Mouse (Mus musculus): ENCODE measurements around the gene Rnf114. TPM values are rescaled to one million over a fixed set of nuclear protein-coding genes. Genes with fewer than 3 reads are reported as not detected.
A peak's percentile ranks its signal among the peaks of the same experiment; 100 is the strongest.

Rnf114 gene
- polyA plus RNA-seq, 1 experiment from 2014 or later, result 114 TPM

- H3K27me3 ChIP-seq (ENCODE audit: control insufficient read depth, insufficient read depth, low read length), result peaks cover 8% of the 10 kb centered on the region
- H3K27ac ChIP-seq (replicated peaks; ENCODE audit: low read depth, low read length), result no peak overlapping the region
- no peak overlapping the region for H3K9ac ChIP-seq (ENCODE audit: low read length)
- DNase-seq (ENCODE audit: low spot score) (no peak), ATAC-seq (ENCODE audit: insufficient number of reproducible peaks, low FRiP score, low TSS enrichment, low read depth) (no peak)
- no peak overlapping the region for H3K4me2 ChIP-seq (ENCODE audit: low read depth, severe bottlenecking)
- 0 out of 2 replicates have a peak, but pooled peaks cover 2% of the 10 kb centered on the region for H3K36me3 ChIP-seq (ENCODE audit: control insufficient read depth, insufficient read depth, low read length)
- peaks cover 26% of the 10 kb centered on the region for H3K4me1 ChIP-seq (ENCODE audit: control insufficient read depth, insufficient read depth, low read length)
- 31% methylated on average over 10 of the region's 10 CpGs for WGBS
- no peak overlapping the region for H3K4me3 ChIP-seq (ENCODE audit: low read depth, low read length)
- H3K9me3 ChIP-seq (ENCODE audit: control insufficient read depth, low read length), result no peaks in the 10 kb centered on the region
These were observed 44.0 kb downstream of the Rnf114 start for GRCm38 (mm10) chr2:167536320-167536945.

DNA sequence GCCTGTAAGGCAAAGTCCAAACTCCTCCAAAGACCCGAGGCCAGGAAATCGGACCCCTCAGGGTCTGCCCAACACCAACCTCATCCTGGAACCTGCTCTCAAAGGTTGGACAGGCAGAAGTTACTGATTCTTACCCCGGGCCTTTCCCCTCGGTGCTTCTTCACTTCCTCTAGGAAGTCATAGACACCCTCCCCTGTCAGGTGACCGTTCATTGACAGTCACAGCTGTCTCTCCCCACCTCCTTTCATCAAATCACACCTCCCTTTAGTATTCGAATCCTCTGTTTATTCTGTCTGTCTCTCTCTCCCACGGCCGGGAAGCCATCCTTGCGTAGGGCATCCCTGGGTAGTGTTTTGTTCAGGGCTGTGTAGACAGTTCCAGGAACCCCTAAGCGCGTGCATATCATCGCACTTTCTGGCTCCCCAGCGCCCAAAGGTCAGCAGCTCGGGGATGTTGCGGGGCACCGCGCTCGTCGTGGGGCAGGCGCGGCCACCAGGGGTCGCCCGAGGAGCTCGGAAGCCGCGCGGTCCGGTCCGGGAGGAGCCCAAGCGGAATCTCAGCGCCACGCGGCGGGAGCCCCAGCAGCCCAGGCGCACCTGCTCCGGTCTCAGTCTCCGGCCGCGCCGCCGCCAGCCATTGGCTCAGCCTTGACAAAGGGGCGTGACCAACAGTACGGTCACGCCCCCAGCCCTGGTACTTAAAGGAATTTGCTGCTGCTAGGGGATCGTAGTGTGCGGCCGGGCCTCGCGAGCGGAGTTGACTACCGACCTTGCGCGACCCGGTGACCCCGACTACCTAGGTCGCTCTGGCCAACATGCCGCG, 45.2 kb downstream of the Rnf114 start, which contains the start of gene Snai1:
Snai1 (plus strand) TSS at position 720 of the 822 bp plus-strand sequence.
- H3K9me3 ChIP-seq (ENCODE audit: control insufficient read depth, low read length), result no peaks in the 10 kb centered on the region
- peaks cover 6% of the 10 kb centered on the region for H3K36me3 ChIP-seq (ENCODE audit: control insufficient read depth, insufficient read depth, low read length)
- under 1% methylated on average over 58 of the region's 58 CpGs for WGBS
- peaks cover 8% of the 10 kb centered on the region for H3K27me3 ChIP-seq (ENCODE audit: control insufficient read depth, insufficient read depth, low read length)
- peak within 1 kb of the TSS; percentile 76 for H3K9ac ChIP-seq (ENCODE audit: low read length)
- H3K4me3 ChIP-seq (ENCODE audit: low read depth, low read length), result peak within 1 kb of the TSS; percentile 93
- peaks cover 39% of the 10 kb centered on the region for H3K4me1 ChIP-seq (ENCODE audit: control insufficient read depth, insufficient read depth, low read length)
- DNase-seq (ENCODE audit: low spot score) (peak; percentile 98), ATAC-seq (ENCODE audit: insufficient number of reproducible peaks, low FRiP score, low TSS enrichment, low read depth) (peak; percentile 89)
- H3K27ac ChIP-seq (replicated peaks; ENCODE audit: low read depth, low read length), result peak within 1 kb of the TSS; percentile 73
- peak within 1 kb of the TSS; percentile 94 for H3K4me2 ChIP-seq (ENCODE audit: low read depth, severe bottlenecking)

GRCm38 (mm10) chr2:167538671-167539306, 46.3 kb downstream of the Rnf114 start:
- Histone ChIP-seq H3K9ac (ENCODE audit: low read length) (peak overlapping the region; percentile 76), H3K27ac (replicated peaks; ENCODE audit: low read depth, low read length) (peak overlapping the region; percentile 73), H3K36me3 (ENCODE audit: control insufficient read depth, insufficient read depth, low read length) (peaks cover 9% of the 10 kb centered on the region), H3K4me2 (ENCODE audit: low read depth, severe bottlenecking) (peak overlapping the region; percentile 94), H3K4me1 (ENCODE audit: control insufficient read depth, insufficient read depth, low read length) (peaks cover 50% of the 10 kb centered on the region), H3K27me3 (ENCODE audit: control insufficient read depth, insufficient read depth, low read length) (peaks cover 8% of the 10 kb centered on the region), H3K4me3 (ENCODE audit: low read depth, low read length) (peak overlapping the region; percentile 93), H3K9me3 (ENCODE audit: control insufficient read depth, low read length) (no peaks in the 10 kb centered on the region)
- DNase-seq (ENCODE audit: low spot score), result peak; percentile 61
- WGBS, result 9% methylated on average over 33 of the region's 34 CpGs
- no peak for ATAC-seq (ENCODE audit: insufficient number of reproducible peaks, low FRiP score, low TSS enrichment, low read depth)

GRCm38 (mm10) chr2:167539536-167540476, 47.4 kb downstream of the Rnf114 start:
- H3K27ac ChIP-seq (replicated peaks; ENCODE audit: low read depth, low read length), result peak overlapping the region; percentile 90
- H3K4me3 ChIP-seq (ENCODE audit: low read depth, low read length), result peak overlapping the region; percentile 93
- peak overlapping the region; percentile 94 for H3K4me2 ChIP-seq (ENCODE audit: low read depth, severe bottlenecking)
- no peak for ATAC-seq (ENCODE audit: insufficient number of reproducible peaks, low FRiP score, low TSS enrichment, low read depth)
- peaks cover 9% of the 10 kb centered on the region for H3K36me3 ChIP-seq (ENCODE audit: control insufficient read depth, insufficient read depth, low read length)
- peaks cover 57% of the 10 kb centered on the region for H3K4me1 ChIP-seq (ENCODE audit: control insufficient read depth, insufficient read depth, low read length)
- 3% methylated on average over 14 of the region's 14 CpGs for WGBS
- no peaks in the 10 kb centered on the region for H3K9me3 ChIP-seq (ENCODE audit: control insufficient read depth, low read length)
- peaks cover 8% of the 10 kb centered on the region for H3K27me3 ChIP-seq (ENCODE audit: control insufficient read depth, insufficient read depth, low read length)
- peak overlapping the region; percentile 76 for H3K9ac ChIP-seq (ENCODE audit: low read length)
- peak; percentile 57 for DNase-seq (ENCODE audit: low spot score)

DNA sequence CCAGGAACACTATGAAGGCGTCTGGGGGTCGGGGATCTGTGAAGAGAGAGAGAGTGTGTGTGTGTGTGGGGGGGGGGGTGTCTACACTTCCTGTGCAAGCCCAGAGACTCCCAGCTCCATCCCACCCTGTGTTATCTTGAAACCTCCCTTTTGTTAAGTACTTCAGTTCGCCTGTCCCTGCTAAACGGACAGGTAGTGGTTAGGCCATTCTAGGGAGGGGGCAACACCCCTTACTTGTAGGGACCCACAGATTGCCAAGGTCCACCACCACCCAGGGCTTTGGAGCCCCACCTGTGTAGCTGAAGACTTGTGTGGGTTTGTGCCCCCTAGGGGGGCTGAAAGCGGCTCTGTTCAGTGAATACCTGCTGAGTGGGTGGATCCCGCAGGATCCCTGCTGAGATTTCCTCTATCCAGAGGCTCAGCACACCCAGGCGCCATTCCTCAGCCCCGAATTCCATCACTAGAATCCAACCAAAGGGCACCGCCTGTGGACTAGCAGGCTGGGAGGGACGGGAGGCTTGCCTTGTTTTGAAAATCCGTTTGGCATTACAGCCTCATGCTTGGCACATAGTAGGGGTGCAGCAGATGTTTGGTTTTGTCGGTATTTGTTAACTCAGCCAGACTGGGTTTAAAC, 48.1 kb downstream of the Rnf114 start:
- Histone ChIP-seq H3K27me3 (ENCODE audit: control insufficient read depth, insufficient read depth, low read length) (peaks cover 8% of the 10 kb centered on the region), H3K9ac (ENCODE audit: low read length) (peak overlapping the region; percentile 76), H3K36me3 (ENCODE audit: control insufficient read depth, insufficient read depth, low read length) (peaks cover 9% of the 10 kb centered on the region), H3K9me3 (ENCODE audit: control insufficient read depth, low read length) (no peaks in the 10 kb centered on the region), H3K27ac (replicated peaks; ENCODE audit: low read depth, low read length) (peak overlapping the region; percentile 90), H3K4me1 (ENCODE audit: control insufficient read depth, insufficient read depth, low read length) (peaks cover 57% of the 10 kb centered on the region), H3K4me2 (ENCODE audit: low read depth, severe bottlenecking) (peak overlapping the region; percentile 94), H3K4me3 (ENCODE audit: low read depth, low read length) (peak overlapping the region; percentile 93)
- ATAC-seq (ENCODE audit: insufficient number of reproducible peaks, low FRiP score, low TSS enrichment, low read depth) (no peak), DNase-seq (ENCODE audit: low spot score) (peak; percentile 51)
- 4% methylated on average over 12 of the region's 12 CpGs for WGBS

DNA sequence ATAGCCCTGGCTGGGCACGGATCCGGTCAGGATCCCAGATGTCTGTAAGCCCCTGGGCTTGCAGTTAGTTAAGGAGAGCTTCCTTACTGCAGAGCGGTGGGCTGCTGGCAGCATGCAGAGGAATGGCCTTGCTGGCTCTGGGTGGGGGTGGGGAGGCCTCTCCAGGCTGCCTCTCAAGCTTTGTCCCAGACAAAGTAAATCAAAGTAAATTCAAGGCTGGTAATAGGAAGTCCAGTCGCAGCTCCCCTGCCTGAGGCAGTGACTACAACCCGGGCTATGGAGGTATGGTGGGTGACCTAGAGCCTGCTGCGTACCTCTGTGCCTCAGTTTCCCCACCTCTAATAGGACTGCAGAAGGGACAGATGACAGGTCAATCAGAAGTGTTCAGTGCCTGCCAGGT, 48.9 kb downstream of the Rnf114 start:
- no peaks in the 10 kb centered on the region for H3K9me3 ChIP-seq (ENCODE audit: control insufficient read depth, low read length)
- peaks cover 9% of the 10 kb centered on the region for H3K36me3 ChIP-seq (ENCODE audit: control insufficient read depth, insufficient read depth, low read length)
- 3% methylated on average over 6 of the region's 6 CpGs for WGBS
- peaks cover 58% of the 10 kb centered on the region for H3K4me1 ChIP-seq (ENCODE audit: control insufficient read depth, insufficient read depth, low read length)
- H3K27me3 ChIP-seq (ENCODE audit: control insufficient read depth, insufficient read depth, low read length), result peaks cover 8% of the 10 kb centered on the region
- H3K4me3 ChIP-seq (ENCODE audit: low read depth, low read length), result peak overlapping the region; percentile 93
- peak overlapping the region; percentile 90 for H3K27ac ChIP-seq (replicated peaks; ENCODE audit: low read depth, low read length)
- H3K9ac ChIP-seq (ENCODE audit: low read length), result peak overlapping the region; percentile 76
- H3K4me2 ChIP-seq (ENCODE audit: low read depth, severe bottlenecking), result peak overlapping the region; percentile 94
- DNase-seq (ENCODE audit: low spot score) (peak; percentile 68), ATAC-seq (ENCODE audit: insufficient number of reproducible peaks, low FRiP score, low TSS enrichment, low read depth) (no peak)

DNA sequence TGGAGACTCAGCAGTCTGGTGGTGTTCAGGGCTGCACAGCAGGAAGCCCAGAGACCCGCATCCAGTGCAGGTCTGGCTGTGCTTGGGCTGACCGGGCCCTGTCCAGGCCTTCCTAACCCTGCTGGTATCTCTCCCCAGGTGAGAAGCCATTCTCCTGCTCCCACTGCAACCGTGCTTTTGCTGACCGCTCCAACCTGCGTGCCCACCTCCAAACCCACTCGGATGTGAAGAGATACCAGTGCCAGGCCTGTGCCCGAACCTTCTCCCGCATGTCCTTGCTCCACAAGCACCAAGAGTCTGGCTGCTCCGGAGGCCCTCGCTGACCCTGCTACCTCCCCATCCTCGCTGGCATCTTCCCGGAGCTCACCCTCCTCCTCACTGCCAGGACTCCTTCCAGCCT, 49.3 kb downstream of the Rnf114 start:
- H3K36me3 ChIP-seq (ENCODE audit: control insufficient read depth, insufficient read depth, low read length), result peaks cover 9% of the 10 kb centered on the region
- WGBS, result 55% methylated on average over 12 of the region's 12 CpGs
- H3K9me3 ChIP-seq (ENCODE audit: control insufficient read depth, low read length), result no peaks in the 10 kb centered on the region
- peak overlapping the region; percentile 76 for H3K9ac ChIP-seq (ENCODE audit: low read length)
- H3K4me3 ChIP-seq (ENCODE audit: low read depth, low read length), result peak overlapping the region; percentile 93
- no peak for DNase-seq (ENCODE audit: low spot score)
- peak overlapping the region; percentile 94 for H3K4me2 ChIP-seq (ENCODE audit: low read depth, severe bottlenecking)
- peaks cover 63% of the 10 kb centered on the region for H3K4me1 ChIP-seq (ENCODE audit: control insufficient read depth, insufficient read depth, low read length)
- ATAC-seq (ENCODE audit: insufficient number of reproducible peaks, low FRiP score, low TSS enrichment, low read depth), result no peak
- H3K27me3 ChIP-seq (ENCODE audit: control insufficient read depth, insufficient read depth, low read length), result peaks cover 5% of the 10 kb centered on the region
- H3K27ac ChIP-seq (replicated peaks; ENCODE audit: low read depth, low read length), result peak overlapping the region; percentile 90

All from limb, embryonic 11.5 days (tissue).